Mouse (Mus musculus) right cerebral cortex, postnatal 4 days (tissue): ENCODE results near the gene Tspan33.
"Not testable (repeated sequence)": the region's sequence is repeated elsewhere in the genome, so short reads cannot be mapped to it uniquely, and the experiment has no call there.

Source experiments
- DNase-seq: peaks from one replicate; pipeline ENCODE4 v3.0.0-alpha.2; 2022

The Tspan33 gene

DNA sequence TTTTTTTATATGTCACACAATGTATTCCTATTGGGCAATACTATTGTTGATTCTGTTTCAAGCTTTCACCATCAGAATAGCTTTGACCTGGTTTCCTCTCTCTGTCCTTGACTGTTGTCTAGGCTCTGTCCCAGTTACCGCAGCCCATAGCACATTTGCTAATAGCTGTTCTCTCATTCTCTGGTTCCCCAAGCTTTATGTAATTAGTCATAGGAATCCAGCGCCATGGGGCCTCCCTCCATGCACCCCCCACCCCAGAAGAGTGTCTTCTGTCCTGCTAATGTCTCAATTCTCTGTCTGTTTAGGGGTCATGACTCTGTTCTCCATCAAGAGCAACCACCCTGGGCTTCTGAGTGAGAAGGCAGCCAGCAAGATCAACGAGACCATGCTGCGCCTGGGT lies 62.5 kb downstream of the Tspan33 start:
- DNase-seq = no peak

DNA sequence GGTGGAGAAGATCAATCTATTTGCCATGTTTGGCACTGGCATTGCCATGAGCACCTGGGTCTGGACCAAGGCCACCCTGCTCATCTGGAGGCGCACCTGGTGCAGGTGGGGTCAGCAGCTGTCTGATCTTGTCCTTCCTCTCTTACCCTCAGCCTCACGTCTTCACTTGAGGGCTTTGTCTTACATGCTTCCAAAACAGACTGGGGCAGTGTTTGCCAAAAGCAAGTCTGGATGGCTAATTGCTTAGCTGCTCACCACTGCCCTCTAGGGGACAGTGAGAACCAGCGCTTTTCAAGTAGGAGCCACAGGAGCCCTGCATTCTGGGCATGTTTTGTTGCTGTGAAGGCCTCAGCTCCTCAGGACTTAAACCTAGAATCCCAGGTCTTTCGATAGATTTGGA lies 64.4 kb downstream of the Tspan33 start:
- peak; percentile 57 for DNase-seq

DNA sequence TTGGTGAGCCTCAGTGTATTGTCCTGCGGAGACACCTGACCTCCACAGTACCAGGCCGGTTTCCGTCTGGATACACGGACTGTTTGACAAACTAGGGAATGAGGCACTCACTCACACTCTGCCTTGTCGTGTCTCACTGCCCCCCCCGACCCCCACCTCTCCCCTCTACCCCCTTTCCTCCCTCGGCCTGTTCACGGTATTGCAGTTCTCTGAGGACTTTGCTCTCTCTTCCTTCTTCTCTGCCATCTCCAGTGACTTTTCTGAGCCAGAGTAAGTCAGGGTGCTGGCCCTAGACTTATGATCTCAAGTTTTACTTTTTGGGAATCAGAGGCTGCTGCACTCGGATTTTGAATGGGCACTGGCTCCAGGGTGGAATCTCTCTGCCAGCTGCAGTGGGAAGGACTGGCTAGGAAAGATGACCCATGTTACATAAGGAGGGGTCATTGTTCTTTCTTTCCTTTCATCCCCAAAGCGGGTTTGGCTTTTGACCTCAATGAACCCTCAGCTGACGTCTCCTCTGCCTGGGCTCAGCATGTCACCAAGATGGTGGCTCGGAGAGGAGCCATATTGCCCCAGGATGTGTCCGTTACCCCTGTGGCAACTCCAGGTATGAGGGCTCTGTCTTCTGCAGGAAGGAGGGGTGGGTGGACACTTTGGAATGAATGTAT lies 65.1 kb downstream of the Tspan33 start:
- no peak for DNase-seq

DNA sequence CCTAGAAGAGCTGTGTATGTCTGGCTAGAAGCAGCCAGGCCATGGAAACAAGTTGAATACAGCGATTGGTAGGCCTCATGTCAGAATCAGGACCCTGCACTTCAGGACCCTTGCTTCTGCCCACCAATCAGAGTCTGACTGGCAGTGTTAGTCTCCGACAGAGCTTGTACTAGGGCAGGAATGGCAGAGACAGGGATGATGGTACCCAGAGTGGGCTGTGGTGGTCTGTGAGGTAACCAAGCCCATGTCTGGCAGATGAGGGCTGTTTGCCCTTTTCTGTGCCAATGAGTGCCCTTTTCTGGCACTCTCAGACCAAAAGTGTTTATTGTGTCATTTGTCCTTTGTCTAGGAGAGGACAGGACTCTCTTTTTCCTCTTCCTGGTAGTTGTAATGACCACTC lies 66.4 kb downstream of the Tspan33 start:
- DNase-seq = not testable (repeated sequence)

DNA sequence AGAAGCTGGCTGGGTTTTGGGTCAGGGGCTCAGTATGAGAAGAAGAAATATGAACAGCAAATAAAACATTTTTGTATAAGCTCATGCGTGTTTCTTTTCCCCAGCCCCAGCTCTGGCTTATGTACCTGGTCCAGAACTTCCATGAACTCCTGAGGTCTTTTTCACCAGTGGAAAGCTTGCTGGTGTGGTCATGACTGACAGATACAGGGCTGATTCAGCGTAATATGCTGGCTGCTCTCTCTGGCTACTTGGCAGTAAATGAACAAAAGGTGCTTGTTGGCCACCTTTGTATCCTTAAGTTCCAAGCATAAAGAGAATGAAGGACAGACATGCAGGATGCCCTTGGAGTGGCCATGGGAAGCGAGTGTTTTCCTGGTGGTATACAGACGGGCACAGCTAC lies 67.3 kb downstream of the Tspan33 start:
- DNase-seq = no peak

DNA sequence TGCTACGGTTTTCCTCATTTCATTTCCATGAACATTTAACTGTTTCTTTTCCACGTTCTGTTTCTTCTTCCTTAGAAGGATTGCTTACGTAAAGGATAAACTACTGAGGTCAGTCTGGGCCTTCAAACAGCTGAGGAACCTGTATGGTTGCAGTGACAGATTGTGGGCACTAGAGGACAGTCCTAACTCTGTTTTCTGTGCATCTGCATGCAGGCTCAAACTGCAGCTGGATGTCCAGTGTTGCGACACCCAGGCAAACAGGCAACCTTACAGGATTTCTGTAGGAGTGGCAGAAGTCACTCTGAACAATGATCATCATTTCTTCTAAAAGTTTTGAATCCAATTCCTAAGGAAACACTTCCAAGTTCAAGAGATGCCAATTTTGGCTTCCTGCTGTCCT lies 68.5 kb downstream of the Tspan33 start:
- no peak for DNase-seq

DNA sequence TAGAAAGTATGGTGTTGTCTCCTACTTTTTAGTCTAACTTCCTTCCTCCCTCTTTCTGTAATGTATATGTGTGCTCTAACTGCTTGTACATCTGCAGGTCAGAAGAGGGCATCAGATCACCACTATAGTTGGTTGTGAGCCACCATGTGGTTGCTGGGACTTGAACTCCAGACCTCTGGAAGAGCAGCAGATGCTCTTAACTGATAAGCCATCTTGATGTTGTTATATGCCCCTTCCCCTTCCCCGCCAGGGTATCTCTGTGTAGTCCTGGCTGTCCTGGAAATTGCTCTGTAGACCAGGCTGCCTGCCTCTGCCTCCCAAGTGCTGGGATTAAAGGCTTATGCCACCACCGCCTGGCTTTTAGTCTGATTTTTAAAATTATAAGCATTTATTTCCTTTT lies 72.9 kb downstream of the Tspan33 start:
- DNase-seq = no peak
